Mouse (Mus musculus): Measurements from ENCODE around the gene Acsm2. TPM values are rescaled to one million over a fixed set of nuclear protein-coding genes. Genes with fewer than 3 reads are reported as not detected.

Acsm2 gene
- not detected for total RNA-seq (2021)

DNA sequence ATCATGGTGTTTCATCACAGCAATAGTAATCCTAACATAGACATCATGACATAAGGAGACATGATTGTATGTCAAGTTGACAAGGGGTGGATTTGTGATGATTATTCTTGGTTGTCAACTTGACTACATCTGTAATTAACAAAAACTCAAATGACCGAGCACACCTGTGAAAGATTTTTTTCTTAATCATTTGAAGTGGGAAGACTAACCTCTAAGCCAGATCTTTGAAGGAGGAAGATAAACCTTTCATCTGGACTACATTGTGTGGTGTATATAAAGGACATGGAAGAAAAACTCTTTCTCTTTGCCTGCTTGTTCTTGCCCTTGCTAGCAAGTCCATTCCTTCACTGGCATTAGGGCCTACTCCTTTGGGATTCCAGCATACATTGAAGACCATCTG, at the start of gene Acsm2:
Gene Acsm2 (plus strand): TSS at position 301 of the 400 bp plus-strand sequence.
- DNase-seq: no peak

- DNase-seq: no peak
Measured at GRCm38 (mm10) chr7:119511143-119511542, 43.0 kb upstream of the Acsm2 start.

GRCm38 (mm10) chr7:119513056-119513455, 41.1 kb upstream of the Acsm2 start:
- peak; percentile 44 to 54 for DNase-seq

GRCm38 (mm10) chr7:119515492-119516271, 38.5 kb upstream of the Acsm2 start:
- peak; percentile 12 to 39 for DNase-seq

- no peak for DNase-seq
Measured at GRCm38 (mm10) chr7:119516272-119516558, 37.9 kb upstream of the Acsm2 start.

DNA sequence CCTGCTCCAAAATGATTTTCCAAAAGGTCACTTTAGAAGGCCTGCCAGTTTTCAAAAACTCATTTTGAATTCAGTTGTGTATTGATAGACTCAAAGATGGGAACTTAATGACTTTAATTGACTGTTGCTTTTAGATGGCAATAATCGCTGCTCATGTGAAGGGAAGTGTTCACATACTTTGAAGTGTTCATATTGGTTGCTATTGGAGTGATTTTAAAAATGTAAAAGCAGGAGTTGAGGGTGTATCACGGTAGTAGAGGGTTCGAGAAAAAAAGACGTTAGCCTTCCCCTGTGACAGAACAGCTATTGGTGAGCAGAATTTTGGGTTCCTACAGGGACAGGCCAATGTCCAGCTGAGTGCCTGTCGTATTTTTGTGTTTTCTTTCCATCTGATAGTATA, 35.0 kb upstream of the Acsm2 start, which contains the start of gene Acsm5:
Gene Acsm5 (plus strand): TSS at position 301 of the 400 bp plus-strand sequence.
- no peak for DNase-seq

DNA sequence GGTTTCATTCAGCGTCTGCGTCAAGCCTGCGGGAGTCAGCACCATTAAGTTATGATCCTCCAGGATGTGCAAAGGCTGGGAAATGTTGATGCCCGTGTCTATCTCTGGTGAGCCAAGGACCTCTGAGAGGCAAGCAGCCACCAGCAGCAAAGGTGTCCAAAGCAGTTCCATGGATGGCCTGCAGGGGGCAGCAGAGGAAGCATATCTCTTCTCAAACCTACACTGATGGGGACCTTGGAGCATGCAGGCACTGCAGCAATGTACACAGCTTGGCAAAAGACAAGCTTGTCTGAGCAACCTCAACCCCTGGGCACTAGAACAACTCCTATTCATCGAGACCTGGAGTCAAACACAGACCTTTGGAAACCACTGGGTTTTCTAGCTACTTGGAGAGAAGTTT, 34.5 kb upstream of the Acsm2 start:
- DNase-seq: peak; percentile 78 to 79

- DNase-seq: no peak
Measured at GRCm38 (mm10) chr7:119521816-119522215, 32.3 kb upstream of the Acsm2 start.

DNA sequence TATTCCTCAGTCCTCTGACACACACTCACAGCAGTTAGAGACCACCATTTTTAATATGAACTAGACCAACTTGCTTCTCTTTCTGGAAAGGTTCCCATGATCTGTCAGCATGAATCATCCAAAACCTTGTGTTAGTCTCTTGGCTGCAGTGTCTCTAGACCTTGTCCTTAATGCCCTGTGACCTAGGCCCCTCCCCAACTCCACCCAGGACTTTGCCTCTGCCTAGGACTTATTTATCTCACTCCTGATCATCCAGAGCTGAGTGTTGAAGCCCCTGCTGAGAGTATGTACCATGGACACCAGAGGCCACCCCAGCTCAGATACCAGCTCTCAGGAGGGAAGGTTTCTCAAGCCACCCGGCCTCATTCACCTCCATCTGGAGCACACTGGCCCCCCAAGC, 31.8 kb upstream of the Acsm2 start:
- no peak for DNase-seq

- no peak for DNase-seq
Measured at GRCm38 (mm10) chr7:119523389-119523788, 30.8 kb upstream of the Acsm2 start, which contains the start of gene Pdilt. Gene Pdilt (minus strand): TSS chr7:119523489.

DNA sequence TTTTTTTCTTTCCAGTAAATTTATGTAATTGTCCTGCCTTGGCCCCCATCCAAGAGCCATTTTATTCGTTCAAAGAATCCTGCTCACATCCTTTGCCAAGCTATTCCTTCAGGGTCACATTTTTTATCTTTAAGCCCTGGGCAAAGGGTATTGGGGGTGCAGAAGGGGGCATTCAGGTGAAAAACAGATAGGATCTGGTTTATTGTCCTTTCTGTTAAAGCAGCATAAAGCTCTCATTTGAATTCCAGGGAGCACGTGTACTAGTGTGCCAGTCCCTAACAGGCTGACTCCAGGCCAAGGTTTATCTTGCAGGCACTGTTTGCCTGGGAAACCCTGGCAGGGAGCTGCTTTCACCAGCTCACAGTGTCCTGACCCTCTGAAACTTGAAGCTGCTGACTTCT, 28.3 kb upstream of the Acsm2 start:
- peak in 1 of 2 experiments; percentile 8 for DNase-seq

DNA sequence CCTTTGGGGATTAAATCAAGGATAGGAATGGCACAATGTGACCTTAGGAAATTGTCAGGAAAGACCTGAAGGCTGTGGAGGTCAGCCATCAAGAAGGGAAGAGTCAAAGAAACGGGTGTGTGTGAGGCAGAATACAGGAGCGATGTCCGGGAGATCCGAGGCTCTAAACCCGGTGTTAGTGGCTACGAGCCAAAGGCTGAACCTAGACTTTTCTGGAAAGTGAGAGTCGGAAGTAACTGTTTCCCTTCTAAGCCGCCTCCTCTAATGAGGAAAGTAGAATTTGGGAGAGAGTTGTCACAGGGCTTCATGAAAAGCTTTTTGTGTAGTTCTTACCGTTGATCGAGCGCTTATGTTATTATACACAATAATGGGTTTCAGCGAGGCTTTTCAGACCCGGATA, 27.7 kb upstream of the Acsm2 start:
- no peak for DNase-seq

- DNase-seq: no peak
Measured at GRCm38 (mm10) chr7:119527135-119527534, 27.0 kb upstream of the Acsm2 start.

DNA sequence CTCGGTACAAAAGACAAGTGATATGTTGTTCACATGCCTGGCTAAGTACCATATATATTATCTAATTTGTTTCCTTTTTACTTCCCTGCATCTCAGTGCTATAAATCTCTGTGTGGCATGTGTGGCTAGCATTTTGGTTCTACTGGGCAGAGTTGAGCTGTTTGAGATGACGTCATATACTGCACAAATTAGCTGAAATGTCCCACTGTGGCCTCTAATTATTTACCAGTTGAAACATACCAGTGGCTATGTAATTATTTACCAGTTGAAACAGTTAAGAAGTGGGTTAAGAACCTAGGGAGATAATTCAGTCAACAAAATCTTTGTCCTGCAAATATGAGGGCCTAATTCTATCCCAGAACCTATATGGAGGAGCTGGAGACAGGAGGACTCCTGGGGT, 26.6 kb upstream of the Acsm2 start:
- DNase-seq: no peak

- no peak for DNase-seq
Measured at GRCm38 (mm10) chr7:119528617-119529016, 25.5 kb upstream of the Acsm2 start.

DNA sequence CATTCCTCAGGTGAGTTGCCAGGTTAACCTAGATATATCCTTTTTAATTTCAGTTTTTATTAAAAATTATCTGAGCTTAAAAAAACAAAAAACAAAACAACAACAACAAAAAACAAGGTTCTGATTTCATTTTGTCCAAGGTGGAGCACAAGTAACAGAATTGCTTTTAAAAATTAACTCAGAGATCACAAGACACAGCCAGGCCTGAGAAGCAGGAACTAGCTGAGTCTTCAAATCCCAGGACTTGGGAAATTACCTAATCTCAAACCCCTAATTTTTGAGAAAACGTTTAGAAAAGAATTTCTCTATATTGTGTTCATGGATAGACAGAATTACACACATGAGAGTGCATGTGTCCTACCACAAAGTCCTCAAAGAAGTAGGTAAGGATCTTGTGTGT, 21.2 kb upstream of the Acsm2 start:
- DNase-seq: no peak

- DNase-seq: no peak
Measured at GRCm38 (mm10) chr7:119534389-119534788, 19.8 kb upstream of the Acsm2 start.

- DNase-seq: no peak
Measured at GRCm38 (mm10) chr7:119542445-119542844, 11.7 kb upstream of the Acsm2 start.

- DNase-seq: no peak
Measured at GRCm38 (mm10) chr7:119545572-119545971, 8.6 kb upstream of the Acsm2 start.

DNA sequence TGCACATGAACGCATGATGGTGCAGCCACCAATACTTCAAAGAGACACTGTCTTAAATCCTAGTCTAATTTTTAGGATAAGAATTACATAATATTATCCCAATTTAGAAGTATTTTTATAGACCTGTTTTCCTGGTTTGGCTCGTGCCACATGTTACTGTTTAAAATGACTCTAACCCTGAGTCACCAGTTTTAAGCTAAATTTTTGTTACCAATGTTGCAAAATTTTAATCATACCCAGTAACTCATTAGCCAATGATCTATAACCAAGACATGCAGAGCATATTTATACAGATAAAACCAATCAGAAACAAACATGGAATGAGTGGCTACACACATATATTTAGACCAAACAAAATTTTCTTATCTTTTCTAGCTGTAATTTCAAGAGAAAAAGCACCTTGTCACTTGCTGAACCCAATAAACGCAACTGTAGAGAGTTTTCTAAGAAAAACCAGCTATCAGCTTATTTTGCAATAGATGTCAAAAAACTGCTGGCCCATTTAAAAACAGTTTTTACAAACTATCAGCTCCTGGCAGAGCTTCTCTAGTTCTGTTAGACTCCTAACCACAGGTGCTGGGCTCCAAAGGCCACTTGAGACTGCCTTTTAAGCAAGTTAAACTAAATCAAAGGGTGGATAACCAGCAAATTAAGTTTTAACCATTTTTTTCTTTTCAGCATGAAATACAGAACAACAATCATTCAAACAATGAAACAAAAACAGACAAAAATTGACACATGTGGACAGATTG, 3.5 kb upstream of the Acsm2 start:
- no peak for DNase-seq

DNA sequence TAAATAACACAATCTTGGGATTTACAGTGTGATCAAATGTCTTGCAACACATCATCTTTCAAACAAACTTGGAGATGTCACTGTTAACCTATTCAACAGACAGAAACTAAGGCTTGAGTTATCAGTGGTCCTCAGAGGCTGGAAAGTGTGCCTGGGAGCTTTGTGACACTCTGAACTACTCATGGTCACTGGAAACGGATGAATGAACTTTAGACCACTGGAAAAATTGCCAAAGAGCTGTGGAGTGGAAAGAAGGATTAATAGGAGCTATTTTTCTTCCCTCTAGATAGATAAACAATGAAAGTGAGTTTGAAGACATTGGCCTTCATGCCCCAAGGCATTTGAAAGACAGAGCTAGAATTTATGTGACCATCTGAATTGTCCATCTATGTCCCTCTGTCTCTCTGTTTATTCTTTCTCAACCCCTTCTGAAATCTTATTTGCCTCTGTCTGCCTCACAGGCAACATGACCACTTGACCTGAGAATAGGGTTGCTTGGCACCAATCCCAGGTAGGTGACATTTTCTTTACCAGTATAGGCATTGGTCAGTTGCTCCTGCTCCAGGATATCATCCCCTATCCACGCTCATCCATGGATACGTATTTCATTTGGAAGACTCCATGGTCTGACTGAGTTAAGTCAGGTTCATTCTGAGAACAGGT, 5.8 kb downstream of the Acsm2 start:
- DNase-seq: no peak

- no peak for DNase-seq
Measured at GRCm38 (mm10) chr7:119560452-119560835, 6.3 kb downstream of the Acsm2 start.

GRCm38 (mm10) chr7:119561441-119561840, 7.3 kb downstream of the Acsm2 start:
- no peak for DNase-seq
